Mouse (Mus musculus) thymus, postnatal 14 days (tissue): ENCODE measurements around the gene Spin1.
"Not testable (repeated sequence)": the region's sequence is repeated elsewhere in the genome, so short reads cannot be mapped to it uniquely, and the experiment has no call there.

Source experiments
- DNase-seq: peaks from one replicate; pipeline ENCODE4 v3.0.0; 2021

Spin1 gene

GRCm38 (mm10) chr13:51095196-51095715, 5.4 kb upstream of the Spin1 start:
- DNase-seq, result no peak

GRCm38 (mm10) chr13:51096644-51097043, 4.0 kb upstream of the Spin1 start:
- no peak for DNase-seq

GRCm38 (mm10) chr13:51099560-51100232, 984 bp upstream of the Spin1 start:
- DNase-seq, result no peak

DNA sequence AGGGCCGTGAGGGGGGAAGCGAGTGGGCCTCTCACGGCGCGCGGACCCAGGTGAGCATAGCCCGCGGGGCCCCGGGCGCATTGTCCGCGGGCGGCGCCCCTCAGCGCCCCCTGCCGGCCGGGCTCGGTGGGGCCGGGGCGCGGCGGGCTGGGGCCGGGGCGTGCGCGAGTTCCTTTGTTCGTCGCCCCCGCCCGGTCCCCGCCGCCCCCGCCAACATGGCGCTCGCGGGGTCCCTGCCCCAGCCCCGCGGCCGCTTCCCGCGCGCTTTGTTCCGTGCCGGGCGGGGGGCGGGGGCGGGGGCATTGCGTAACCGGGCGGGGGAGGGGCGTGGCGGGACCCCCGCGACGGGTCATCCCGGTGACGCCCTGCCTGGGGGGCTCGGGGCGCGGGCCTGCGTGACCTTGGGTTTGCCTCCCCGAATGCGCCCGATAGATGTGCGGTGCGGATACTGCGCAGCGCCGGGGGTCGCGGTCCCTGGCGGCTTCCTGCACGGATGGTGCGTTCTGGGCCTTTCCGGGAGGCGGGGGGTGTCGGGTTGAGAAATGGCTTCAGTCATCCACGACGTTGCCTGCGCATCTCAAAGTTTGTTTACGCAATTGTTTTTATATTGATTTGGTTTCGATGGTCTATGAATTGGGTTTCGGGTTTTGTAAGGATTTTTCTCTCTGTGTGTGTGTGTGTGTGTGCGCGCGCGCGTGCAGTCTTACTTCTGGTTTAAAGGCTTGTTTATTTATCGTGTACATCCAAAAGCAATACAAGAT, 516 bp downstream of the Spin1 start:
- peak; percentile 84 for DNase-seq

DNA sequence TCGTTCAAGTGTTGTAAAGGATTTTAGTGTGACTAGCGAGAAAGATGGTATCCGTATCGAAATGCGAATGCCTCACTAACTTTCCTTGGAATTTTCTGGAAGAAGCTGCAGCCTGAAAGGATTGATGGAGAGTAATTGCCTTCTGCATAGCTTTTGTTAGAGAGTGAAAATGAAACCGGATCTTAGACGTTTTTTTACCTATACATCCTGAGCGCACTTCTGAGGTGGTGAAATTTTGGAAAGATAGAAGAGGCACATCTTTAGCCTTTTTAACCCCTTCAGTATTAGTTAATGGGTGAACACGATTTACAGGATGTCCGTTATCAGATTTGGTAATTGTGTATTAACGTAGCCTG, 1.1 kb downstream of the Spin1 start:
- no peak for DNase-seq

DNA sequence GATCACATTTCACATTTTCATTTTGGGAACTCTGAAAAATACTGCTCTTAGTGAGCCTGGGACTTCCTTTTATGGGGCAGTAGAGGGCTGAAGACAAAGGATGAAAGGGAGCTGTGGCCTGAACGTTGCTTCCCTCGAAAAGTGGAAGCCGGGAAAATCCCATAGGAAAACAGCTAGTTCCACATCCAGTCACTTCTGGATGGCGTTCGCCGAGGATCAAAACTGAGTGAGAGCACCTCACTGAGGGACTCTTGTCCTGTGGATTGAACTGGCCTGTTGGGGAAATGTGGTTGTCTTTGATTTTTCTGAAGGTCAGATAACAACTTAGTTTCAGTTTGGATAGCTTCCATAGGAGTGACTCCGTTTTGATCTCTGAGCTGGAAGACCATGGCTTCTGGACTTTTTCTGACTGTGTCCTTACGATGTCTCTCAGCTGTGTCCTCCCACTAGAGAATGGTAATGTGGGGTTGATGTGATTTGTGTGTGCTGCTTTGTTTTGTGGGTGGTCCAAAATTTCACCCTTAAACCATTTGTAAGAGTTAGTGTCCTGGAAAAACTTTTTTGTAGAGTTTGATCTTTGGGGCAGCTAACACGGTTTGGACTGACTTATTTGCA, 2.5 kb downstream of the Spin1 start:
- no peak for DNase-seq

GRCm38 (mm10) chr13:51103861-51104650, 3.4 kb downstream of the Spin1 start:
- DNase-seq, result no peak

DNA sequence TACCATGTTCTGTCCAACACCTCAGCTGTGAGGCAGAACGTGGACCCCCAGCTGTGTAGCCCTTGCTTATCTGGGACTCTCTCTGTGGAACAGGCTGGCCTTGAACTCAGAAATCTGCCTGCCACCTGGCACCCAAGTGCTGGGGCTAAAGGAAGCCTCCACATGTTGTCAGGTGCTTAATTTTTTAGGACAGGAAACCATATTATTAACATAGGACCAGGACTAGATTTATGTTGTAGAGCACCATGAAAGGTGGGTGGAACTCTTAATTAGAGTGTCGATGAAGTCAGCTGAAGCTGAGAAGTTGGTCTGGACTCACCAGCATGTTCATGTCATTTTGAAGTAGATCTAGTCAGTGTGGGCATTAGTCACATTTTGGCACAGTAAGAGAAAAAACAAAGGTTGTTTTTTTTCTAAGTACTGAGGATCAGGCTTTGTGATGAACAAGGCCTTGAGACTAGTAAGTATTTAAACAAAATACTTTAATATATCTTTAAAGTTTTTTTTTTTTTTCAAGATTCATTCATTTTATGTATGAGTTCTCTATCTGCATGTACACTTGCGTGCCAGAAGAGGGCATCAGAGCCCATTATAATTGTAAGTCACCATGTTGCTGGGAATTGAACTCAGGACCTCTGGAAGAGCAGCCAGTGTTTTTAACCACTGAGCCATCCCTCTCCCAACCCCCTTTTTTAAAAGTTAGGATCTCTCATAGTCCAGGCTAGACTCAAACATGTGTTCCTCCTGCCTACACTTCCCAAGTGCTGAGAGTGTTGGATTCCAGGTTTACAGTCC, 5.4 kb downstream of the Spin1 start:
- DNase-seq, result no peak

- DNase-seq, result no peak
These were observed 6.1 kb downstream of the Spin1 start for GRCm38 (mm10) chr13:51106816-51107215.

GRCm38 (mm10) chr13:51109517-51109916, 8.8 kb downstream of the Spin1 start:
- DNase-seq, result no peak

DNA sequence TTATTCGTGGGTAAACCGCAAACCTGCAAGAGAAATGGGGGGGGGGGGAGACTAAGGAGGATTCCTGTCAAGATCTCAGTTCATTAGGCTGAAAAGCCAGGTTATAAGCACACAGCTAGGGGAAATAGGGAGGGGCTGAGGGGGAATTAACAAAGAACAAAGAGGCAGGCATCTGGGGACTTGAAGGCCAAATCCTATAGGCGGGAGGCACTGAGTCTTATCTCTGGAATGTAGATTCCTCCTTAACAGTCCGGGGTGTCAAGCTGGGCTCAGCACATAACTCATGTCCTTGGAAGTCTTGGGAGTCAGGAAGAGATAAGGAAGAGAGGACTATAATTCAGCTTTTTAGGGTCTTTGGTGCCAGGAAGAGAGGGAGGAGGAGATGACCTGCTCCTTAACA, 13.7 kb downstream of the Spin1 start:
- not testable (repeated sequence) for DNase-seq

GRCm38 (mm10) chr13:51115762-51116161, 15.1 kb downstream of the Spin1 start:
- DNase-seq, result no peak

DNA sequence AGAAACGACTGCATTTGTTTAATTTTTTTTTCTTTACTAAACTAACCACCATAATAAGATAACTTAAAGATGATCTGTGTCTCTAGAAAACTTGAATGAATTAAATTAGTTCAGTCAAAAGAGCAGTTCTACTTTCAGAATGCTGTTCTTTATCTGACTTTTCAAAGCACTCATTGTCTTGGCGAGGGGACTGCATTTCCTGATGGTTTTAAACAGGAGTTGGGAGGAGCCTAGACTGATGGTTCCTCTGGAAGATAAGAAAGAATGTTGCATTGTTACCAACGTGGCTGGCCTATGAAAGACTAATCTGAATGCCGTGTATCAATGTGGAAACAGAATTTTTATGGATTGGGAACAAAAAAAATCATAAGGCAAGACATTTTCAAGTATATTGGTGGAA, 20.1 kb downstream of the Spin1 start:
- no peak for DNase-seq

GRCm38 (mm10) chr13:51121966-51122365, 21.3 kb downstream of the Spin1 start:
- DNase-seq, result no peak

DNA sequence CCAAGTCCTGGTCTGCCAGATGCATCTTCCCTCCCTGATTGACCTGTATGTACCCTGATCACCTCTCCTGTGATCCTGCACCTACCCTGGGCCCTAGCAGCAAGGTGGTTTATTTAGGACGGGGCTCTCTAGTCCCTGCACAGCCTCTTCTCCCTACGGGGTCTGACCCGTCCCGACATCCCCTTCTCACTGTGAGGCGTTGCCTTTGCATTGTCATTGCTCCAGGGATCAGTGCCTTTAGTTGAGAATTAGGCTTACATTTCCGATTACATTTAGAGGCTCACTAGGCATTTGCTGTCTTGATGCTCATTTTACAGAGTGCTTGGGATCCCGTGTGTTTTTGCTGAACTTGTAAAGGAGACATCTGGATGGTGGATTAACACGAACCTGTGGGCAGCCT, 22.1 kb downstream of the Spin1 start:
- no peak for DNase-seq

DNA sequence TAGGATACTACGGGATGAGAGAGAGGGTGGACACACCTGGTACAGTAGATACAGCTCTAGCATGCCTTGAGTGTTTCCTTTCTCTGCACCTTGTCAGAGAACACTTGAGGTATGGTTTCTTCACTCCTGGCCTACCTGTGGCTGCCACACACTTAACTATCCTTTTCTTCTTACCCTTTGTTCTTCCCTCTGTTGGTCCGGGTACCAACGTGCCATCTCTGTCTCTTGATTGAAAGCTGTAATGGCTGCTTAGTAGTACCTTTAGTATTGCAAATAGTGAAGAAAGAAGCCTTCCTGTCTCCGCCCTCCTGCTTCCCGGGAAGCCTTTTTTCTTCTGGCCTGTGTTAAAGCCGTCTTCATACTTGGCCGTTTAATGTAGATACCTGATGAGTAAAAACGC, 24.7 kb downstream of the Spin1 start:
- DNase-seq, result no peak

DNA sequence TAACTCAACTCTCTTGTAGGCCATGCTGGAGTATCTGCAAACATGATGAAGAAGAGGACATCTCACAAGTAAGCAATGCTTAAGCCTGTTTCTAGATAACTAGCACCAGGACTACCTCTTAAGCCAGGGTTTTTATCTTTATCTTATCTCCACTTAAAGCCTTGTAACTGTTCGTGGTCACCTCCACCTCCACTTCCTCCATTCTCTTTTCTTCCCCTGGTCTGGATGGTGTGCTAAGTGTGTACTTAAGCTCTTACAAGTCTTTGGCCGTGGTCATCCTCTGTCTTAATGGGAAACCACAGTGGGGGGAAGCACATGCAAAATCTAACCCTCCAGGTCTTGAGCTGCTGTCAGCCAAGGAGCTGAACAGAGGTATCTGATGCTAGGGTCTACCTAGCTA, 27.2 kb downstream of the Spin1 start:
- DNase-seq, result no peak

DNA sequence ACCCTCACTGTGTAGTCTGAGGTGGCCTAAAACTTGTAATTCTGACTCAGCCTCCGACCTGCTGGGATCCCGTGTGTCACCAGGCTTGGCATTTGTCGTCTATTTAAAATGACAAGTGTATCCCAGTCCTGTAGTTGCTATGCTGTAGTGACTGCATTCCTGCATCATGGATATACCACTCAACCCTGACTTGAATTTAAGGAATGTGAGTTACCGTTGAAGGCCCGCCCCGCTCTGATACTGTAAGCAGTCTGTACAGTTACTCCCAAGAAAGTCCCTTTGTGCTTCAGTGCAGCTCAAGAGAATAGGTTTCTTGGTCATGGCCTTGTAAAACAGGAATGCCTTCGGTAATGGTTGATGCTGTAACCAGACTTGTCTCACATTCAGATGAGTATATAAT, 27.7 kb downstream of the Spin1 start:
- no peak for DNase-seq

- no peak for DNase-seq
These were observed 30.5 kb downstream of the Spin1 start for GRCm38 (mm10) chr13:51131179-51131578.

GRCm38 (mm10) chr13:51136315-51136714, 35.6 kb downstream of the Spin1 start:
- DNase-seq, result no peak

GRCm38 (mm10) chr13:51136996-51137701, 36.5 kb downstream of the Spin1 start:
- no peak for DNase-seq

DNA sequence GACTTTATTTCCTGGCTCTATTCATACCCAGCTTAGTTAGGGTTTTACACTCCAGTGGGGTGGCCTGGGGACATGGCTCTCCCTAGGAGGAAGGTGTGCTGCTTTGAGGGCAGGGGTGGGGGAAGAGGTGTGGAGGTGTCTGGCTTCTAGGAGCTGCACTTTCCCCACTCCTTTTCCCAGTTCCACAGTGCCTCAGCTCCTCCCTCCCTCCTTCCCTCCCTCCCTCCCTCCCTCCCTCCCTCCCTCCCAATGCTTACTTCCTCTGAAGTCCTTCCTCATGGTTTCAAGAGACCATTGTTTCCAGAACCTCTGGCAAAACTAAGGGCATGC, 37.0 kb downstream of the Spin1 start:
- no peak for DNase-seq
